Mouse (Mus musculus) lung, adult 2 months (tissue): ENCODE measurements around the gene Klf4.

ENCODE experiments used
- CTCF ChIP-seq: fragments of 200-500 bp; IDR thresholded peaks from 2 replicates; pipeline ENCODE4 v1.5.1; 2011; ENCODE audit warnings: mild to moderate bottlenecking, low read length, control low read depth; ENCODE audit not compliant: insufficient read depth
- POLR2A ChIP-seq: fragments of 200-500 bp; IDR thresholded peaks from 2 replicates; pipeline ENCODE4 v1.6.1; 2011; ENCODE audit warnings: low read depth, mild to moderate bottlenecking, control low read depth, low read length, borderline replicate concordance; ENCODE audit errors: extremely low read depth

DNA sequence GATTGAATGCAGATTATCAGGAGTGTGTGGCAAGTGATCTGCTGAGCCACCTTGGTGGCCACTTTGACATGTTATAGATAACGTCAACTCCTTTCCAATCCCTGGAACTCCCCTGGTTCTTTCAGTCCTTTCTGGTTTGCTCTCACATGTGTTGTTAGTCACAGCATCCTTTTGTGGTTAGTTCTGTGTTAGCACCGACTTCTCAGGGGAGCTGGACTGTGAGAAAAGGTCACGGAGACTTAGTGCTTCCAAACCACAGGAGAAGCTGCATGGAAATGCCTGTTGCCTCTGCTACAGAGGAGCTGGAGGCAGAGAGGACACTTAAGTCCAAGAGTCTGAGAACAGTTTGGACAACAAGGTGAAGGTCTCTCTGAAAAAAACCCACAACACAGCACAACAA is 42.9 kb downstream of the Klf4 start:
- TF ChIP-seq CTCF, result no peak
- no peak for TF ChIP-seq POLR2A
